Mouse (Mus musculus): ENCODE data around the gene Fcho1.

The Fcho1 gene

GRCm38 (mm10) chr8:71659751-71660150 lies 65.8 kb downstream of the Fcho1 start:
- no peak for DNase-seq (ENCODE audit: low spot score)

- no peak for DNase-seq (ENCODE audit: low spot score)
Observed at GRCm38 (mm10) chr8:71658515-71659049, 66.9 kb downstream of the Fcho1 start.

All from c-Kit-positive CD71-positive TER-119-positive erythroid progenitor cells, embryonic 14.5 days (primary cell).